Mouse (Mus musculus) forebrain, postnatal 0 days (tissue): ENCODE data around the gene Isoc2a. TPM values are rescaled to one million over a fixed set of nuclear protein-coding genes. Genes with fewer than 3 reads are reported as not detected.

Experiments used
- ATAC-seq: fragments of 200-750 bp; cut with Nextera tagmentation; 2 replicates; pipeline ENCODE4 v1.8.0; 2017; ENCODE audit warnings: mild to moderate bottlenecking, moderate library complexity
- DNase-seq: peaks from one replicate; pipeline ENCODE4 v3.0.0-alpha.2; 2015
- H3K27ac ChIP-seq: fragments of 300-500 bp; sonication (generic); 2 replicates; pipeline ENCODE4 v1.5.1; 2014; ENCODE audit warnings: low read depth, mild to moderate bottlenecking, antibody characterized with exemption, low read length, moderate library complexity, mixed read lengths
- H3K27me3 ChIP-seq: fragments of 300-500 bp; sonication (generic); 2 replicates; pipeline ENCODE4 v1.6.1; 2014; ENCODE audit warnings: mild to moderate bottlenecking, low read length, mixed read lengths; ENCODE audit not compliant: insufficient read depth
- H3K36me3 ChIP-seq: fragments of 300-500 bp; sonication (generic); 2 replicates; pipeline ENCODE4 v1.6.1; 2014; ENCODE audit warnings: mild to moderate bottlenecking, moderate library complexity; ENCODE audit not compliant: insufficient read depth
- H3K4me1 ChIP-seq: fragments of 300-500 bp; sonication (generic); 2 replicates; pipeline ENCODE4 v1.6.1; 2014; ENCODE audit warnings: antibody characterized with exemption; ENCODE audit not compliant: insufficient read depth
- H3K4me2 ChIP-seq: fragments of 300-500 bp; sonication (generic); 2 replicates; pipeline ENCODE4 v1.6.1; 2014; ENCODE audit warnings: low read depth, mild to moderate bottlenecking, moderate library complexity
- H3K4me3 ChIP-seq: fragments of 300-500 bp; sonication (generic); 2 replicates; pipeline ENCODE4 v1.5.1; 2014; ENCODE audit warnings: low read depth, low read length, mixed read lengths
- H3K9ac ChIP-seq: fragments of 300-500 bp; sonication (generic); 2 replicates; pipeline ENCODE4 v1.6.1; 2014; ENCODE audit warnings: mild to moderate bottlenecking
- H3K9me3 ChIP-seq: fragments of 300-500 bp; sonication (generic); 2 replicates; pipeline ENCODE4 v1.6.1; 2016; ENCODE audit warnings: low read length
- CTCF ChIP-seq: sonication (generic); IDR thresholded peaks from 2 replicates; pipeline ENCODE4 v1.5.1; 2016; ENCODE audit warnings: antibody characterized with exemption, control low read depth, low read depth
- WGBS: fragments of 180-500 bp; shearing (Covaris S2); extraction: QIAGEN DNeasy Blood & Tissue Kit; methylation state at CpG from one replicate; pipeline ENCODE4 v1.1.7; 2014; 5-methylcytosine and 5-hydroxymethylcytosine counted together
- polyA plus RNA-seq: library from polyadenylated mRNA; unstranded; fragments of >200 nt; fragmentation: Nextera tagmentation; extraction: Ambion mirVana; gene quantifications from 2 replicates; pipeline ENCODE4 v1.2.1, GENCODE M21; 2015
- total RNA-seq: library from RNA; depleted of rRNA; stranded (reverse); fragments of >200 nt; gene quantifications from 2 replicates; pipeline ENCODE4 v1.2.3, GENCODE M21; 2014

Gene Isoc2a
- total and polyA plus RNA-seq, 2 experiments from 2014 or later = 0.39 to 4.9 TPM

DNA sequence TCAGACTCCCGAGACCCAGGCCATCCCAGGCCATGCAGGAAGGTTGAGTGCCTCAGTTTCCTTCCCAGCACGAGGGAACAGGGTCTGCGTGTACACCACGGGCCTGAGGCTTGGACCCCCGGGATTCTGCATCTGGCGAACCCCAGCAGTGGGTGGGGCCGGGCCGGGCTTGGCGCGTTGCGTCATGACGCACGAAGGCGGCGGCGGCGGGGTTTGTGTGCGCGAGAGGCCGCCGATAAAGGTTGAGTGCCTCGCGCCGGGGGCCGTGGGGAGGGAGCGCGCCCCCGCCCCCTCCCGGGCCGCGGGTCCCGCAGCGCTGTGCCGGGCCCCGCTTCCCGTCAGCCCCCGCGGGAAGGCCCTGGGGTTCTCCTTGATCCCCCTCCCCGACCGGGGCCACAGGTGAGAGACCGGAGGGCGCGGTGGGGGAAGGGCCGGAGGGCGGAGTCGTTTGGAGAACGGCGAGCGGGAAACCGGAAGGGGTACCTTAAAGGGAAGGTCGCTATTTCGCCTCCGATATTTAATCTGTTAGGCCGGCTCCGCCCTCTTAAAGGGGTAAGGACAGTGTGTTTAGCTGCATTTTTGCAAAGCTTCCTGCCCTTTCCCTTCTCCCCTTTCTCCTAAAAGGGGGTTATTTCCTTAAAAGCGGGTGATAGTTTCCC is 38.2 kb downstream of the Isoc2a start, which contains the start of gene Zfp628:
Gene Zfp628 (plus strand): TSS at position 211 of the 659 bp plus-strand sequence.
- DNase-seq (peak; percentile 98), ATAC-seq (peak; percentile 93)
- no peak for TF ChIP-seq CTCF

DNA sequence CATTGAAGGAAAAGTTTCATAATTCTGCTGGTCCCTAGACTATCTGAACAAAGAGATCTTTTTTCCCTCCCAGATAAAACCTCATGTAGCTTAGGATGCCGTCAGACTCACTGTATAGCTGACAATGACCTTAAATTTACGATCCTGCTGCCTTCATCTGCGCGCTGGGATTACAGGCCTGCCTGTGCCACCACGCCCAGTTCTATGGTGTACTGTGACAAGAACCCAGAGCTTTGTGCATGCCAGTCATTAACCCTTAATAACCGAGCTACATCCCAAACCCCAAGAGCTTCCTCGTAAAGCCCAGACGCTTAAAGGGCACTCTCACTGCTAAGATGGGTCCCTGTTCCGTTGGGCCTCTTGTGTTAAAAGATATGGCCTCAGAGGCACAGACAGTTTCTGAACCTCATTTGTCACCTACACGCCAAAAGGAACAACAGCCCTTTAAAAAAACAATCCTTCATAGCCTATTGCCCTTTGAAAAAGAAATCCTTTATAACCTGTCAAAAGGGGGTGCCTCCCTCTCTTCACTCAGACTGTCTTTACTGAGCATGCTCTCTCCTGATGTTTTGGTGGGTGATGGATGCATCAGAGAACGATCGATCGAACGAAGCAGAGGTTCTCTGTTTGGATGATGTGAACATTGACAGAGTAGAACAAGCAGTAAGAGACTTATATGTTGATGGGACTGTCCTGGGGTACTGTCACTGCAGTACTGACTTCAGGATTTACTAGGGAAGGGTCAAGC is 38.9 kb downstream of the Isoc2a start:
- no peaks in the 10 kb centered on the region for H3K9me3 ChIP-seq
- H3K36me3 ChIP-seq = peaks cover 25% of the 10 kb centered on the region
- H3K27me3 ChIP-seq = no peaks in the 10 kb centered on the region
- ATAC-seq (peak; percentile 62), DNase-seq (no peak)
- H3K4me2 ChIP-seq = peak overlapping the region; percentile 68
- 11% methylated on average over 14 of the region's 14 CpGs for WGBS
- peak overlapping the region; percentile 76 for H3K4me3 ChIP-seq
- H3K9ac ChIP-seq = peak overlapping the region; percentile 83
- no peak for TF ChIP-seq CTCF
- H3K27ac ChIP-seq = peak overlapping the region; percentile 99
- peaks cover 9% of the 10 kb centered on the region; the same call in 1 of the 2 replicates for H3K4me1 ChIP-seq

More for the DNA sequence above, 38.2 kb downstream of the Isoc2a start, which contains the start of gene Zfp628:
- peak within 1 kb of the TSS; percentile 68 for H3K4me2 ChIP-seq
- peaks cover 18% of the 10 kb centered on the region for H3K36me3 ChIP-seq
- H3K9me3 ChIP-seq = no peaks in the 10 kb centered on the region
- peaks cover 9% of the 10 kb centered on the region; the same call in 1 of the 2 replicates for H3K4me1 ChIP-seq
- H3K27me3 ChIP-seq = no peaks in the 10 kb centered on the region
- H3K9ac ChIP-seq = peak within 1 kb of the TSS; percentile 83
- peak within 1 kb of the TSS; percentile 76 for H3K4me3 ChIP-seq
- 4% methylated on average over 56 of the region's 56 CpGs for WGBS
- peak within 1 kb of the TSS; percentile 99 for H3K27ac ChIP-seq

DNA sequence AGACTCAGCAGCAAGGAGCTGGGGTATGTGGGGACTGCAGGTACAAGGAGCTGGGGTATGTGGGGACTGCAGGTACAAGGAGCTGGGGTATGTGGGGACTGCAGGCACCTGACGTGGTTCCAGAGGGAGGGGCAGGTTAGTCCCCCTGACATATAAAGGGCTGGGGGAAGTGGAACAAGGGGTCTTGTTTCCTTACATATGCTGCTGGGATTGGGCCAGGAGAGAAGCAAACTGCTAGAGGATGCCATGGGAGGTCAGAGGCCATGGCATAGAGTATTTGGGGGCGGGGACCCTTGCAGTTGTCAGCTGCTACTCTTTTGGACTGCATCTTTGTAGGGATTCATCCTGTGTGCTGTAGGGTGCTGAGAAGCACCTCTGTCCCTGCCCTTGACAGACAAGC is 40.5 kb downstream of the Isoc2a start:
- H3K9ac ChIP-seq = no peak overlapping the region
- H3K27ac ChIP-seq = no peak overlapping the region
- H3K36me3 ChIP-seq = peaks cover 29% of the 10 kb centered on the region
- TF ChIP-seq CTCF = no peak
- no peak overlapping the region for H3K4me3 ChIP-seq
- no peaks in the 10 kb centered on the region for H3K9me3 ChIP-seq
- H3K27me3 ChIP-seq = no peaks in the 10 kb centered on the region
- H3K4me2 ChIP-seq = no peak overlapping the region
- DNase-seq = no peak
- WGBS = 98% methylated on average over 2 of the region's 2 CpGs
- H3K4me1 ChIP-seq = peaks cover 17% of the 10 kb centered on the region; the same call in 1 of the 2 replicates
- ATAC-seq = no peak

DNA sequence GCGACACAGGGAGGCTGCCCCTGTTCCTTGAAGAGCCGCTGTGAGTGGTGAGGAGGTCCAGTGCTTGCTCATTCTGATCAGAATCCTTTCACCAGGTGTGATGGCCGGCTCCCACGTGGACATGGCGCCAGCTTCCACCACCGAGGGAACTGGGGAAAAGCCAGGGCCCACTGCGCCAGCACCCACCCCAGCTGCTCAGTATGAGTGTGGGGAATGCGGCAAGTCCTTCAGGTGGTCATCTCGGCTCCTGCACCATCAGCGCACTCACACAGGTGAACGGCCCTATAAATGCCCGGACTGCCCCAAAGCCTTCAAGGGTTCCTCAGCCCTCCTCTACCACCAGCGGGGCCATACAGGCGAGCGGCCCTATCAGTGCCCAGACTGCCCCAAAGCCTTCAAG is 41.7 kb downstream of the Isoc2a start:
- Histone ChIP-seq H3K9me3 (no peaks in the 10 kb centered on the region), H3K4me1 (peaks cover 21% of the 10 kb centered on the region; the same call in 1 of the 2 replicates), H3K4me3 (no peak overlapping the region), H3K4me2 (no peak overlapping the region), H3K27ac (no peak overlapping the region), H3K27me3 (no peaks in the 10 kb centered on the region), H3K36me3 (peaks cover 29% of the 10 kb centered on the region), H3K9ac (no peak overlapping the region)
- TF ChIP-seq CTCF = no peak
- WGBS = 92% methylated on average over 15 of the region's 15 CpGs
- DNase-seq (no peak), ATAC-seq (no peak)

DNA sequence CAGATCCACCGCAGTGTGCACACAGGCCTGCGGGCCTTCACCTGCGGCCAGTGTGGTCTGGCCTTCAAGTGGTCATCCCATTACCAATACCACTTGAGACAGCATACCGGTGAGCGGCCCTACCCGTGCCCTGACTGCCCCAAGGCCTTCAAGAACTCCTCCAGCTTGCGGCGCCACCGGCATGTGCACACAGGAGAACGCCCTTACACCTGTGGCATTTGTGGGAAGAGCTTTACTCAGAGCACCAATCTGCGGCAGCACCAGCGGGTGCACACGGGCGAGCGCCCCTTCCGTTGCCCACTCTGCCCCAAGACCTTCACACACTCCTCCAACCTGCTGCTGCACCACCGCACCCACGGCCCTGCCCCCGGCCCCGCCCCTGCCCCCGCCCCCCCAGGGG is 42.1 kb downstream of the Isoc2a start:
- H3K27ac ChIP-seq = no peak overlapping the region
- DNase-seq = no peak
- H3K9me3 ChIP-seq = no peaks in the 10 kb centered on the region
- no peak for ATAC-seq
- WGBS = 86% methylated on average over 21 of the region's 21 CpGs
- H3K4me1 ChIP-seq = peaks cover 25% of the 10 kb centered on the region; the same call in 1 of the 2 replicates
- no peaks in the 10 kb centered on the region for H3K27me3 ChIP-seq
- H3K4me3 ChIP-seq = no peak overlapping the region
- no peak overlapping the region for H3K4me2 ChIP-seq
- H3K9ac ChIP-seq = no peak overlapping the region
- no peak for TF ChIP-seq CTCF
- H3K36me3 ChIP-seq = peaks cover 29% of the 10 kb centered on the region

DNA sequence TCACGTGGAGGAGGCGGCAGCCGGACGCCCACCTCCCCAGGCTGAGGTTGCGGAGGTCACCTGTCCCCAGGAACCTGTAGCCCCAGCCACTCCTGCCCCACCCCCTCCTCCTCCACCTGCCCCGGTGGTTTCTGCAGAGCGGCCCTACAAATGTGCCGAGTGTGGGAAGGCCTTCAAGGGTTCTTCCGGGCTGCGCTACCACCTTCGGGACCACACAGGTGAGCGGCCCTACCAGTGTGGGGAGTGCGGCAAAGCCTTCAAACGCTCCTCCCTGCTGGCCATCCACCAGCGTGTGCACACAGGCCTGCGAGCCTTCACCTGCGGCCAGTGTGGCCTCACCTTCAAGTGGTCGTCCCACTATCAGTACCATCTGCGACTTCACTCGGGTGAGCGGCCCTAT is 43.0 kb downstream of the Isoc2a start:
- H3K27ac ChIP-seq = no peak overlapping the region

DNA sequence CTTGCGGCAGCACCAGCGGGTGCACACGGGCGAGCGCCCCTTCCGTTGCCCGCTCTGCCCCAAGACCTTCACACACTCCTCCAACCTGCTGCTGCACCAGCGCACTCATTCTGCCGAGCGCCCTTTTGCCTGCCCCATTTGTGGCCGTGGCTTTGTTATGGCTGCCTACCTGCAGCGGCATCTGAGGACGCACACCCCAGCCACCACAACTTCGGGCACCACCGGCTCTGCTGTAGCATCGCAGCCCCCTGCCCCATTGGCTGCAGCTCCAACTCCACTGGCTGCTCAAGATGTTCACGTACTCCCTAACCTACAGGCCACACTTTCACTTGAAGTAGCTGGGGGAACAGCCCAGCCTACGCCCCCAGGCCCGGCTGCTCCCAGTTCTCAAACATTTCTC is 43.5 kb downstream of the Isoc2a start:
- Histone ChIP-seq H3K9me3 (no peaks in the 10 kb centered on the region), H3K27me3 (no peaks in the 10 kb centered on the region), H3K36me3 (peaks cover 29% of the 10 kb centered on the region), H3K9ac (no peak overlapping the region), H3K27ac (no peak overlapping the region), H3K4me3 (no peak overlapping the region), H3K4me1 (peaks cover 36% of the 10 kb centered on the region; the same call in 1 of the 2 replicates), H3K4me2 (no peak overlapping the region)
- DNase-seq (no peak), ATAC-seq (no peak)
- WGBS = 91% methylated on average over 19 of the region's 19 CpGs
- TF ChIP-seq CTCF = no peak

More for the DNA sequence above, 43.0 kb downstream of the Isoc2a start:
- H3K27me3 ChIP-seq = no peaks in the 10 kb centered on the region
- no peak for ATAC-seq
- H3K4me1 ChIP-seq = peaks cover 32% of the 10 kb centered on the region; the same call in 1 of the 2 replicates
- H3K9ac ChIP-seq = no peak overlapping the region
- 87% methylated on average over 19 of the region's 21 CpGs for WGBS
- no peak overlapping the region for H3K4me2 ChIP-seq
- H3K4me3 ChIP-seq = no peak overlapping the region
- no peak for DNase-seq
- no peaks in the 10 kb centered on the region for H3K9me3 ChIP-seq
- peaks cover 29% of the 10 kb centered on the region for H3K36me3 ChIP-seq
- no peak for TF ChIP-seq CTCF
